ENCODE assay signal across 21 mouse cellular contexts in genomic region chr13:36113181-36113580, GRCm38 (mm10). TPM values are rescaled to one million over a fixed set of nuclear protein-coding genes. Genes with fewer than 3 reads are reported as not detected.
DNase-seq lines count a peak whose midpoint lies in the region; ATAC-seq lines count a peak whose summit lies in the region.
"Had no signal": no experiment of that assay in that cellular context is flagged by ENCODE, and none has a peak within 500 bp of the region (broad histone marks: within the 10 kb centered on the region; RNA-seq: fewer than 3 reads in every experiment).

No protein-coding gene starts in this region.

- no peak overlapping the region for H3K27ac ChIP-seq in forebrain, embryonic 11.5 days (ENCODE audit: low read depth, low read length)
- H3K27ac ChIP-seq: embryonic facial prominence, embryonic 10.5 days; embryonic facial prominence, embryonic 12.5 days; forebrain, embryonic 12.5 days had no signal

- no peak overlapping the region for H3K4me3 ChIP-seq in forebrain, embryonic 11.5 days (ENCODE audit: low read depth, low read length)
- H3K4me3 ChIP-seq: embryonic facial prominence, embryonic 10.5 days; embryonic facial prominence, embryonic 12.5 days; forebrain, embryonic 12.5 days had no signal

- WGBS in forebrain, embryonic 11.5 days, result 94% methylated on average over 5 of the region's 5 CpGs

- H3K9me3 ChIP-seq in forebrain, embryonic 11.5 days (ENCODE audit: control insufficient read depth, low read length), result no peaks in the 10 kb centered on the region
- H3K9me3 ChIP-seq: embryonic facial prominence, embryonic 10.5 days; embryonic facial prominence, embryonic 12.5 days; forebrain, embryonic 12.5 days had no signal

- H3K36me3 ChIP-seq in forebrain, embryonic 11.5 days (ENCODE audit: control insufficient read depth, insufficient read depth, low read length), result no peaks in the 10 kb centered on the region
- H3K36me3 ChIP-seq: embryonic facial prominence, embryonic 10.5 days; embryonic facial prominence, embryonic 12.5 days; forebrain, embryonic 12.5 days had no signal

- no peaks in the 10 kb centered on the region for H3K4me1 ChIP-seq in forebrain, embryonic 11.5 days (replicated peaks; ENCODE audit: control insufficient read depth, insufficient read depth, low read length)

- H3K4me2 ChIP-seq in forebrain, embryonic 11.5 days (ENCODE audit: low read depth, low read length, severe bottlenecking), result no peak overlapping the region
- H3K4me2 ChIP-seq: embryonic facial prominence, embryonic 12.5 days; forebrain, embryonic 12.5 days had no signal

- ATAC-seq in forebrain, embryonic 11.5 days (replicated peaks; ENCODE audit: low FRiP score), result no peak
- ATAC-seq: forebrain, embryonic 14.5 days; forebrain, embryonic 16.5 days had no signal

- H3K9ac ChIP-seq in forebrain, embryonic 11.5 days (ENCODE audit: low read length), result no peak overlapping the region
- H3K9ac ChIP-seq: embryonic facial prominence, embryonic 12.5 days; forebrain, embryonic 12.5 days had no signal

- peak; percentile 9 for DNase-seq in kidney, adult 18-20 months
- DNase-seq in kidney, postnatal 4 days, result no peak
- DNase-seq in kidney, adult 8-10 months, result peak; percentile 56 to 75
- DNase-seq in kidney, postnatal 10 days, result no peak
- peak; percentile 7 for DNase-seq in kidney, postnatal 14 days
- peak; percentile 41 to 53 for DNase-seq in kidney, postnatal 25 days
- no peak for DNase-seq in cerebellum, postnatal 10 days
- no peak for DNase-seq in forebrain, embryonic 11.5 days (ENCODE audit: low spot score)
- DNase-seq: adrenal gland, adult 2 months; adrenal gland, postnatal 10 days; adrenal gland, postnatal 25 days; cerebellum, adult 11 months; cerebellum, adult 18-20 months; cerebellum, adult 8-10 months; cerebellum, adult 9-11 months; cerebellum, postnatal 25 days had no signal

- H3K27me3 ChIP-seq in forebrain, embryonic 11.5 days (ENCODE audit: control insufficient read depth, insufficient read depth, low read length), result no peaks in the 10 kb centered on the region
- H3K27me3 ChIP-seq: embryonic facial prominence, embryonic 12.5 days; forebrain, embryonic 12.5 days had no signal

RNA-seq across cellular contexts. Expression of gene Fars2, which starts 4.0 kb away (rescaled TPM):
- 29.2 and 31.7 TPM in 2 replicates for polyA plus RNA-seq in forebrain, embryonic 11.5 days (2014; fragmentation: Nextera tagmentation; extraction: Ambion mirVana)

RNA-seq across cellular contexts. Expression of gene Lyrm4, which starts 4.1 kb away (rescaled TPM):
- 23.2 and 25.8 TPM in 2 replicates for polyA plus RNA-seq in forebrain, embryonic 11.5 days (2014; fragmentation: Nextera tagmentation; extraction: Ambion mirVana)

Comparison
In these comparisons a context has a peak if more than half of its experiments do, and no peak if none do; other contexts are left out.
1. DNase-seq: peak in kidney, adult 18-20 months (single experiment), kidney, adult 8-10 months (2 of 2), kidney, postnatal 14 days (single experiment) and kidney, postnatal 25 days (2 of 2); none in kidney, postnatal 4 days (0 of 2), kidney, postnatal 10 days (single experiment), cerebellum, postnatal 10 days (0 of 2) and forebrain, embryonic 11.5 days (single experiment).